Mouse (Mus musculus): ENCODE results near the gene Pmm1. TPM values are rescaled to one million over a fixed set of nuclear protein-coding genes. Genes with fewer than 3 reads are reported as not detected.
A peak's percentile ranks its signal among the peaks of the same experiment; 100 is the strongest.

Gene Pmm1
- polyA plus RNA-seq, 1 experiment from 2014 or later: 40.6 TPM

GRCm38 (mm10) chr15:81927741-81928140 lies 33.0 kb downstream of the Pmm1 start:
- no peak for DNase-seq (ENCODE audit: low spot score)
- no peak for ATAC-seq (replicated peaks; ENCODE audit: low FRiP score)
- H3K36me3 ChIP-seq (ENCODE audit: control insufficient read depth, insufficient read depth, low read length): peaks cover 4% of the 10 kb centered on the region; the same call in 1 of the 2 replicates
- H3K4me2 ChIP-seq: no peak overlapping the region
- no peaks in the 10 kb centered on the region for H3K9me3 ChIP-seq (ENCODE audit: control insufficient read depth, low read length)
- H3K27me3 ChIP-seq (replicated peaks; ENCODE audit: control insufficient read depth, insufficient read depth, low read length): no peaks in the 10 kb centered on the region
- H3K27ac ChIP-seq (ENCODE audit: low read depth, low read length): no peak overlapping the region
- 62% methylated on average over 4 of the region's 4 CpGs for WGBS
- H3K9ac ChIP-seq (ENCODE audit: low read depth, low read length): no peak overlapping the region
- no peak overlapping the region for H3K4me3 ChIP-seq (ENCODE audit: low read depth, low read length)
- peaks cover 21% of the 10 kb centered on the region for H3K4me1 ChIP-seq (replicated peaks; ENCODE audit: control insufficient read depth, insufficient read depth, low read length)

GRCm38 (mm10) chr15:81926446-81926822 lies 34.3 kb downstream of the Pmm1 start:
- Histone ChIP-seq H3K27me3 (replicated peaks; ENCODE audit: control insufficient read depth, insufficient read depth, low read length) (no peaks in the 10 kb centered on the region), H3K9me3 (ENCODE audit: control insufficient read depth, low read length) (no peaks in the 10 kb centered on the region), H3K4me1 (replicated peaks; ENCODE audit: control insufficient read depth, insufficient read depth, low read length) (peaks cover 21% of the 10 kb centered on the region), H3K4me3 (ENCODE audit: low read depth, low read length) (no peak overlapping the region; the same call in 1 of the 2 replicates), H3K27ac (ENCODE audit: low read depth, low read length) (no peak overlapping the region), H3K36me3 (ENCODE audit: control insufficient read depth, insufficient read depth, low read length) (peaks cover 4% of the 10 kb centered on the region; the same call in 1 of the 2 replicates), H3K9ac (ENCODE audit: low read depth, low read length) (no peak overlapping the region), H3K4me2 (peak overlapping the region; percentile 99)
- ATAC-seq (replicated peaks; ENCODE audit: low FRiP score): no peak
- no peak for DNase-seq (ENCODE audit: low spot score)
- WGBS: 43% methylated on average over 9 of the region's 9 CpGs

GRCm38 (mm10) chr15:81925760-81926445 lies 34.8 kb downstream of the Pmm1 start, which contains the start of gene Polr3h:
Gene Polr3h (minus strand): TSS chr15:81926240.
- peaks cover 21% of the 10 kb centered on the region for H3K4me1 ChIP-seq (replicated peaks; ENCODE audit: control insufficient read depth, insufficient read depth, low read length)
- no peaks in the 10 kb centered on the region for H3K9me3 ChIP-seq (ENCODE audit: control insufficient read depth, low read length)
- peak within 1 kb of the TSS; percentile 87 for H3K9ac ChIP-seq (ENCODE audit: low read depth, low read length)
- no peaks in the 10 kb centered on the region for H3K27me3 ChIP-seq (replicated peaks; ENCODE audit: control insufficient read depth, insufficient read depth, low read length)
- H3K4me3 ChIP-seq (ENCODE audit: low read depth, low read length): peak within 1 kb of the TSS; percentile 88
- H3K36me3 ChIP-seq (ENCODE audit: control insufficient read depth, insufficient read depth, low read length): peaks cover 4% of the 10 kb centered on the region; the same call in 1 of the 2 replicates
- peak; percentile 93 for ATAC-seq (replicated peaks; ENCODE audit: low FRiP score)
- peak within 1 kb of the TSS; percentile 77 for H3K27ac ChIP-seq (ENCODE audit: low read depth, low read length)
- DNase-seq (ENCODE audit: low spot score): peak; percentile 95
- under 1% methylated on average over 54 of the region's 54 CpGs for WGBS
- H3K4me2 ChIP-seq: peak within 1 kb of the TSS; percentile 99

- peak overlapping the region; percentile 88 for H3K4me3 ChIP-seq (ENCODE audit: low read depth, low read length)
- no peaks in the 10 kb centered on the region for H3K27me3 ChIP-seq (replicated peaks; ENCODE audit: control insufficient read depth, insufficient read depth, low read length)
- H3K4me1 ChIP-seq (replicated peaks; ENCODE audit: control insufficient read depth, insufficient read depth, low read length): peaks cover 21% of the 10 kb centered on the region
- 55% methylated on average over 11 of the region's 11 CpGs for WGBS
- H3K27ac ChIP-seq (ENCODE audit: low read depth, low read length): peak overlapping the region; percentile 77
- peak; percentile 70 for ATAC-seq (replicated peaks; ENCODE audit: low FRiP score)
- H3K4me2 ChIP-seq: peak overlapping the region; percentile 99
- peaks cover 4% of the 10 kb centered on the region; the same call in 1 of the 2 replicates for H3K36me3 ChIP-seq (ENCODE audit: control insufficient read depth, insufficient read depth, low read length)
- no peak for DNase-seq (ENCODE audit: low spot score)
- H3K9ac ChIP-seq (ENCODE audit: low read depth, low read length): peak overlapping the region; percentile 87
- no peaks in the 10 kb centered on the region for H3K9me3 ChIP-seq (ENCODE audit: control insufficient read depth, low read length)
Observed at GRCm38 (mm10) chr15:81924933-81925332, 35.8 kb downstream of the Pmm1 start.

DNA sequence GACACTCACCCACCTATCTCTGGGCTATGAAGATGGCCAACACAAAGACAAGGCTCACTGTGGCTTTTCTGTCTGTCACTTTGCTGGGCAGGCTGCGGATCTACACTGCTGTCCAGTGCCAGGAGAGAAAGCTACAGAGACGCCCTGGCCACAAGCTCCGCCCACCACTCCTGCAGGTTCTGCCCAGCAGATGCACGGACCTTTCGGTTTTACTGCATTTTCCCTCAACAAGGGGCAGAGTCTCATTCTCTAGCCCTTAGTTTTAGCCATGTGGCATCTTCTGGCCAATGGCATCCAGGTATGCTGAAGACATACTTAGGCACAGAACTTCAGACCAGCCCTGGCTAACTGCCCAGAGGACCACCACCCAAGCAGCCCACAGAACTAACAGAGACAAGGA lies 39.5 kb downstream of the Pmm1 start:
- no peak for DNase-seq (ENCODE audit: low spot score)
- peaks cover 18% of the 10 kb centered on the region; the same call in 1 of the 2 replicates for H3K36me3 ChIP-seq (ENCODE audit: control insufficient read depth, insufficient read depth, low read length)
- WGBS: 82% methylated on average over 5 of the region's 5 CpGs

DNA sequence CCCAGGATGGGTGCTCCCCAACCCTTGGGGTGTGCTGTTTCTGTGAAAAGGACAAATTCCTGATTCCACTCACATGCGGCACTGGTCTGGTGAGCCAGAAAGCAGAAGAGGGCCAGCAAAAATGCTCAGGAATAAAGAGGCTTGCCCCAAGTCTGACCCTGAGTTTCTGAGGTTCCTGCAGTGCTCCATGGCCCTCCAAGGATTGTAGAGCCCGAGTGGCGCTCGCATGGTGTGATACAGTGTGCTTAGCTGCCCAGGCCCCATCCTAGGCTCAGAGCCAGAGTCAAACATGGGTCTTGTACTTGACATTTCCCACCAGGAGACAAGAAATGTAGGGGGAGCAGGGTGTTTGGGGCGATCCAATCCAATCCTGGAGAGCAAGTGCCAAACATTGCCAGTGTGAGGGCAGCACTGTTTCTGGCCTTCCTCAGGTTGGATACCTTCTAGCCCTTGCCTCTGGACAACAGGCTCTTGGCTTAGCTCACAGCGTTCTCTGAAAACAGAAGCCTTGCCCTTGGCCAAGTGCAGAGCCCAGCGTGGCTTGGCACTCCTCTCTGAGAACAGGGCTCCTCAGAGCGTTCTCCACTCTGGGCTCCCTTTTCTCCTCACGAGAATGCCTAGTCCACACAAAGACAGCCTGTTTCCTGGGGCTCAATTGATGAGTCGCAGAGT lies 40.0 kb downstream of the Pmm1 start:
- H3K27me3 ChIP-seq (replicated peaks; ENCODE audit: control insufficient read depth, insufficient read depth, low read length): no peaks in the 10 kb centered on the region
- no peak overlapping the region for H3K9ac ChIP-seq (ENCODE audit: low read depth, low read length)
- peaks cover 18% of the 10 kb centered on the region for H3K4me1 ChIP-seq (replicated peaks; ENCODE audit: control insufficient read depth, insufficient read depth, low read length)
- no peak overlapping the region for H3K27ac ChIP-seq (ENCODE audit: low read depth, low read length)
- no peak overlapping the region for H3K4me2 ChIP-seq
- DNase-seq (ENCODE audit: low spot score) (no peak), ATAC-seq (replicated peaks; ENCODE audit: low FRiP score) (no peak)
- H3K9me3 ChIP-seq (ENCODE audit: control insufficient read depth, low read length): no peaks in the 10 kb centered on the region
- WGBS: 87% methylated on average over 10 of the region's 10 CpGs
- H3K4me3 ChIP-seq (ENCODE audit: low read depth, low read length): no peak overlapping the region
- H3K36me3 ChIP-seq (ENCODE audit: control insufficient read depth, insufficient read depth, low read length): peaks cover 22% of the 10 kb centered on the region; the same call in 1 of the 2 replicates

More for the DNA sequence above, 39.5 kb downstream of the Pmm1 start:
- Histone ChIP-seq H3K27me3 (replicated peaks; ENCODE audit: control insufficient read depth, insufficient read depth, low read length) (no peaks in the 10 kb centered on the region), H3K9ac (ENCODE audit: low read depth, low read length) (no peak overlapping the region), H3K4me1 (replicated peaks; ENCODE audit: control insufficient read depth, insufficient read depth, low read length) (peaks cover 18% of the 10 kb centered on the region), H3K27ac (ENCODE audit: low read depth, low read length) (no peak overlapping the region), H3K9me3 (ENCODE audit: control insufficient read depth, low read length) (no peaks in the 10 kb centered on the region), H3K4me2 (no peak overlapping the region), H3K4me3 (ENCODE audit: low read depth, low read length) (no peak overlapping the region)
- ATAC-seq (replicated peaks; ENCODE audit: low FRiP score): no peak

GRCm38 (mm10) chr15:81919062-81919461 lies 41.7 kb downstream of the Pmm1 start:
- Histone ChIP-seq H3K27me3 (replicated peaks; ENCODE audit: control insufficient read depth, insufficient read depth, low read length) (no peaks in the 10 kb centered on the region), H3K36me3 (ENCODE audit: control insufficient read depth, insufficient read depth, low read length) (peaks cover 35% of the 10 kb centered on the region; the same call in 1 of the 2 replicates), H3K9me3 (ENCODE audit: control insufficient read depth, low read length) (no peaks in the 10 kb centered on the region), H3K4me2 (no peak overlapping the region), H3K9ac (ENCODE audit: low read depth, low read length) (no peak overlapping the region), H3K27ac (ENCODE audit: low read depth, low read length) (no peak overlapping the region), H3K4me1 (replicated peaks; ENCODE audit: control insufficient read depth, insufficient read depth, low read length) (peaks cover 15% of the 10 kb centered on the region), H3K4me3 (ENCODE audit: low read depth, low read length) (no peak overlapping the region)
- DNase-seq (ENCODE audit: low spot score): no peak
- WGBS: 75% methylated on average over 5 of the region's 5 CpGs
- ATAC-seq (replicated peaks; ENCODE audit: low FRiP score): no peak

DNA sequence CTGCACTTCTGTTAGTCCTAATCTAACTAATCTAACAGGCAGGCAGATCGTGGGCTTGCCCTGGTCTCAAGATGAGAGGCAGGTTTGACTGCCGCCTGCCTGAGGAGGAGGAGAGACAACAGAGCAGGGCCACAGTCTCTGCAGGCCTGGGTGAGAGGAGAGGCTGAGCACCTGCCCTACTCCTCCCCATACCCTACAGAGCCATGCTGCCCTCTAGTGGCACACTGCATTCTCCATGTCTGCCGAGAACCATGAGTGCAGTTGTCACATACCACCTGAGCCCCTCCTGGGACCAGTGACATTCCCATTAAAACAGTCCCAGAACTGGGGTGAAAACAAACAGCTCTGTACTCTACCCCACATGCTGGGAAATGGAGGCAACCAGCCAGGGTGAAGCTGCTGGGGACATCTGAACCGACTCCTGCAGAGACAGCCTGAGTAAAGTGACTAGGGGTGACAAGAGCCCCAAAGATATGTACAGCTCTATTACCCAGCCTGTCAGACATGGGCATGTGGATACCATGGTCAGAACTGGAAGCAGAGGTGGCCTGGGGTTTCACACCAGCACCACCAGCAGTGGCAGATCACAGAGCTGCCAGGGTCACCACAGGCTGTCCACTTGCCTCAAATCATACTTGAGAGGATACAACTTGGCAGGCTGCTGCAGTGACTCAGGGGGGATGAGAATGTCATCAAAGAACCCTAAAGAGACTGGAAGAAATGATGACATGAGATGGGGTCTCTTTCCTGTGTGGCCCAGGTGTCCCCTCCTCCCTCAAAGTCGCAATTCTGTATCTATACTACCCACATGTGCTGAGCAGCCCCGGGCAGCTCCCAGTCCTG lies 42.9 kb downstream of the Pmm1 start:
- Histone ChIP-seq H3K27me3 (replicated peaks; ENCODE audit: control insufficient read depth, insufficient read depth, low read length) (no peaks in the 10 kb centered on the region), H3K9ac (ENCODE audit: low read depth, low read length) (no peak overlapping the region), H3K9me3 (ENCODE audit: control insufficient read depth, low read length) (no peaks in the 10 kb centered on the region), H3K27ac (ENCODE audit: low read depth, low read length) (no peak overlapping the region), H3K4me1 (replicated peaks; ENCODE audit: control insufficient read depth, insufficient read depth, low read length) (peaks cover 12% of the 10 kb centered on the region), H3K4me2 (no peak overlapping the region), H3K36me3 (ENCODE audit: control insufficient read depth, insufficient read depth, low read length) (peaks cover 42% of the 10 kb centered on the region), H3K4me3 (ENCODE audit: low read depth, low read length) (no peak overlapping the region)
- DNase-seq (ENCODE audit: low spot score) (no peak), ATAC-seq (replicated peaks; ENCODE audit: low FRiP score) (peak; percentile 67; the same call in 1 of the 2 replicates)
- WGBS: 58% methylated on average over 6 of the region's 6 CpGs
